Mouse (Mus musculus) right cerebral cortex, postnatal 25 days (tissue): ENCODE measurements around the gene Gm20683.

Experiments used
- DNase-seq: peaks from one replicate; pipeline ENCODE4 v3.0.0; 2022

Gene Gm20683

GRCm38 (mm10) chr17:25839455-25840235 lies 1.9 kb downstream of the Gm20683 start:
- DNase-seq: no peak

- DNase-seq: no peak
These were observed 2.7 kb downstream of the Gm20683 start for GRCm38 (mm10) chr17:25838904-25839303.

- no peak for DNase-seq
These were observed 4.0 kb downstream of the Gm20683 start for GRCm38 (mm10) chr17:25837533-25837932.

- peak; percentile 87 for DNase-seq
These were observed 4.5 kb downstream of the Gm20683 start, which contains the start of gene Rhbdl1 for GRCm38 (mm10) chr17:25837076-25837410. TSS of gene Rhbdl1 (minus strand) at chr17:25837295.

GRCm38 (mm10) chr17:25836397-25837075 lies 5.0 kb downstream of the Gm20683 start:
- DNase-seq: no peak

- DNase-seq: no peak
These were observed 5.7 kb downstream of the Gm20683 start for GRCm38 (mm10) chr17:25835816-25836215.

- DNase-seq: no peak
These were observed 6.3 kb downstream of the Gm20683 start for GRCm38 (mm10) chr17:25835301-25835700.

- no peak for DNase-seq
These were observed 6.9 kb downstream of the Gm20683 start for GRCm38 (mm10) chr17:25834595-25835222.

- DNase-seq: no peak
These were observed 7.5 kb downstream of the Gm20683 start for GRCm38 (mm10) chr17:25833961-25834594.

GRCm38 (mm10) chr17:25833291-25833663 lies 8.3 kb downstream of the Gm20683 start, which contains the start of gene Stub1:
TSS of gene Stub1 (minus strand) at chr17:25833404.
- no peak for DNase-seq

- peak; percentile 98 for DNase-seq
These were observed 8.9 kb downstream of the Gm20683 start for GRCm38 (mm10) chr17:25832436-25833290.

- no peak for DNase-seq
These were observed 9.9 kb downstream of the Gm20683 start for GRCm38 (mm10) chr17:25831451-25832281.

GRCm38 (mm10) chr17:25830806-25831431 lies 10.6 kb downstream of the Gm20683 start:
- DNase-seq: no peak

GRCm38 (mm10) chr17:25830200-25830753 lies 11.3 kb downstream of the Gm20683 start:
- DNase-seq: no peak

- DNase-seq: no peak
These were observed 12.0 kb downstream of the Gm20683 start for GRCm38 (mm10) chr17:25829558-25830017.

- DNase-seq: peak; percentile 86
These were observed 12.6 kb downstream of the Gm20683 start, which contains the start of gene Jmjd8 for GRCm38 (mm10) chr17:25828712-25829557. TSS of gene Jmjd8 (plus strand) at chr17:25828867.

GRCm38 (mm10) chr17:25828223-25828594 lies 13.4 kb downstream of the Gm20683 start:
- no peak for DNase-seq

GRCm38 (mm10) chr17:25827546-25828222 lies 13.9 kb downstream of the Gm20683 start:
- DNase-seq: no peak

- DNase-seq: no peak
These were observed 14.6 kb downstream of the Gm20683 start for GRCm38 (mm10) chr17:25827011-25827410.
